Mouse (Mus musculus): ENCODE measurements around the gene Tspan9.

The Tspan9 gene

DNA sequence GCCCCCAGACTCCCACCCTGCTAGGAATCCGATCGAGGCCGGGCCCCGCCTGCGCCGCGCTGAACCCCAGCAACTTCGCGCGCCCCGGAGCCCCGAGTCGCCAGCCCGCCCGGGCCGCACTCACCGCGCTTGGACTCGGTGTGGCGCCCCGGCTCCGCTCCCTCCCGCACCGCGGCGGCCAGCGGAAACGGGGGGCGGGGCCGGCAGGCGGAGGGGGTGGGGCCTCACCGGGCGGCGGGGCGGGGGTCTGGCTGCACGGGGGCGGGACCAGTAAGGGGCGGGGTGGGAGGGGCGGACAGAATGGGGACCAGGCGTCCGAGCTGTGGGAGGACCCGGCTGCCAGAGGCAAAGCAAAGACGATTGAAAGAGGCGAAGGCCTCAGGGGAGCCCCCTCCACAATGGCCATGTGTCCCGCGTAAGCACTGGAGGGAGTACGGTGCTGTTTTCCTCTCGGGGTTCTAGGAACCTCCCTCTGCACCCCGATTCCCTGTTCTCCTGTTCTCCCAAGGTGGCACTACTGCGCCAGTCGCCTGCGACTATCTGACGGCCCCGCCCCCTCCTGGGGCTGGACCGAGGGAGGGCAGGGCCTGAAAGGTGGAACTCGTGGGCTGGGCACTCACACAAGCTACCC, at the start of gene Tspan9:
Gene Tspan9 (minus strand): TSS at position 205 of the 631 bp plus-strand sequence.
- peak; percentile 79 for DNase-seq (ENCODE audit: low read depth, low spot score)

DNA sequence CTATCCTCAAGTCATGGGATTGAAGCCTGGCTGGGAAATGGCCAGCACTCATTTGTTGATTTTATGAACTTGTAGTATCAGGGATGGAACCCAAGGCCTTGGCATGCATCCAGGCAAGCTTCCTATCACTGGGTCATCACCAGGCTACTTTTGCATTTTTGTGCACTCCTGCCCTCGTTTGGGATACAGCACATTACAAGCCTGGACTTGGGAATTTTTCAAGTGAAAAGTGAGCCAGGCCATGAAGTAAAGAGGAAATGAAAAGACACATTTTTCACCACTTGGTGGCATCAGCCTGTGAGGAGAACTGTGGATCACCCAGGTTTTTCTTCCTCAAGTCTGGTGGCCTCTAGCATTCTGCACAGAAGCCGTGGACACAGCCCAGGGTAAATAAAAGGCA, 40.1 kb upstream of the Tspan9 start:
- DNase-seq (ENCODE audit: low read depth, low spot score): peak; percentile 54

DNA sequence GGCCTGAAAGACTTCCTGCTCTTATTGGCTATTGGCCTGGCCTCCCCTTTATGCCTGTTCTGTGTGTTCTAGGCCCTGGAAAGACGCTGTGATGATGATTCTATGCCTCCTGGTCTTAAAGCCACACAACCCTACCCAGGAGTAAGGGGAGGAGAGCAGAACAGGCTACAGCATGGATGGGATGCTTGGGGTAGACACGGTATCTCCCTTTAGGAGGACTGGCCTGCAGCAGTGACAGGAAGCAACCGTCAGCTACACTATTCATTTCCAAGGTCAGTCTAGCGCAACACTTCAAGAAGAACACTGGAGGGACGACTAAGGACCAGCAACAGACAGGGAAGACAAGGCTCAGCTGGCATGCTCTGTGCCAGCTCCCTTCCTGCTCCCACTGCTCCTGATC, 37.8 kb upstream of the Tspan9 start:
- no peak for DNase-seq (ENCODE audit: low read depth, low spot score)

DNA sequence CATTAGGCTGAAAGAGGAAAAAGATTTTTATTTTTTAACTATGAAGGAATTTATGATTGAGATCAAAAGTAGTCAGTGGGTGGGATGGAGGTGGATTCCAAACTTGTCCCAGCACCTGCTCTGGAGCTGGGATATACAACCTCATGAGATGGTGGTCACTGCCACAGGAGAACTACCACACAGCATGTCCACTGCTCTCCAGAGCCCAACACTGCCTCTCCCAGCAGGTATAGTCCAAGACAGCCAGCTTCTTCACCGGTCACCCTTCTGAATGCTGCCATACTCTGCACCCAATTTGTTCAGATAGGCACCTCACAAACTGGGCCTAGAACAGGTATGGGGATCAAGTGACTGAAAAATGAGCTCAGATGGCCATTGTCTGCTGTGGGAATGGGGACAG, 36.3 kb upstream of the Tspan9 start:
- no peak for DNase-seq (ENCODE audit: low read depth, low spot score)

DNA sequence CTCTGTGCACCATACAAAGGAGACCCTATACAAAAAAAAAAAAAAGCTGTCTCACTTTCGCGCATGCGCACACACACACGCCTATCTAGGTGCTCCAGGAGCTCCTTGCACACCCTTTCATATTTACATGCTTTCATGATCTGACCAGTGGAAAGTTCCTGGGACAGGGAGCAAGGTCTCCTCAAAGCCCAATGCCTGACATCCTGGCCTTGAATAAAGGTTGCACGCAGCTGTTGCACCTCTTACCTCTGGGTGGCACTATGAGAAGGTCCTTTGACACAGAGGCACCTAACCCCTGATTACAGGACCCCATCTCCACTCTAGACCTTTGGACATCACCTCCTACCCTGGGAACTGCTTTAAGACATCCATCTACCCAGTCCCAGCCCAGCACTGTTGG, 35.9 kb upstream of the Tspan9 start:
- no peak for DNase-seq (ENCODE audit: low read depth, low spot score)

DNA sequence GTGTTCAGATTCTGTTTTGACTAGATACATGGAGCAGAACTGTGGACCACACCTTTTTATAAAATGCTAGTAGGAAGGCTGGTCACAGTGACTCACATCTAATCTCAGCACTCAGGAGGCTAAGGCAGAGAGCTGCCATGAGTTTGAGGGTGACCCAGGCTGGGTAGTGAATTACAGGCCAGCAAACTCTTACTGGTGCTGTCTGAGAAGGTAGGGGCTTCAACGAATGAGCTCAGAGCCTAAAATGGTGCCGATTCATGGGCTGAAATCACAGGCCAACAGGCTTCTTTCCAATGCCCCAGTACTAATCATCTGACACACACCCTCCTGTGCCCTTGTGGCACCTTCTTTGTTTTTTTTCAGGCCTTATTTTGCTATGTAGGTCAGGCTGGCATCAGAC, 35.3 kb upstream of the Tspan9 start:
- no peak for DNase-seq (ENCODE audit: low read depth, low spot score)

DNA sequence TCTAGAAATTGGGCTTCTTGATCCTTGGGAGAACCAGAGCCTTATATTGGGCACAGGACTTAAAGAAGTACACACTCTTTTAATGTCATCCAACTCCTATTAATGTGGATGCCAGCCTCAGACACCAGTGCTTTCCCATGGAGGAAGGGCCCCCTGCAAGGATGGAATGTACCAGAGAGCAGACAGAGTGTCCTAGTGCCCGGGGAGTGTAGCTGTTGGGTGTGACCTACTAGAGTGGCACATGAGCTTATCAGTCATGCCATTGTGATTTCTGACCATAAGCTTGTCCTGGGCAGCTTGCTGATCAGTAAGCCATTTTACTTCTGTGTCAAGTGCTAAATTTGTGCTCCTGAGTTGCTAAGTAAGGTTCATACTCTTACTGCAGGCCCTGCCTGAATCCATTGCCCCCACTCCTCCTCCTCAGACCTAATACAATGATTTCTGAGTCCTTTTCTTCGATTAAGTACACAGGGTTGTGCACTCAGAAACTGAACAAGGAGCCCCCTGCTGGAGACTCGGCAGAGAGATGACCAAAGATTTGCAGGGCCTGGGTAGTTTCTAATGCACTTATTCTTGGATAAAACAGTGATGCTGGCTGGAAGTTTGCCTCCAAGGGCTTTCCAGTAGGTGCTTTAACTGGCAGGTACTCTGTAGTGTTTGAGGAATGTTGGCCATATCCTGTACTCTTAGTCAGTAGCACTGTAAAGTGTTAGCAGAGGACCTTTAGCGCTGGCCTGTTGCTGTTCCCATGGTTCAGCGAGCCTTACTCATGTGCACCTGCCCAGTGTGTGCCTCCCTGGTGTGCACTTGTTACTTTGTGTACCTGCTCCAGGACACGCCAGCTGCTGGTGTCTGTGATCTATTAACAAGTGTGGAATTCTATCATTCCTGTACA, 25.6 kb upstream of the Tspan9 start:
- peak; percentile 53 for DNase-seq (ENCODE audit: low read depth, low spot score)

DNA sequence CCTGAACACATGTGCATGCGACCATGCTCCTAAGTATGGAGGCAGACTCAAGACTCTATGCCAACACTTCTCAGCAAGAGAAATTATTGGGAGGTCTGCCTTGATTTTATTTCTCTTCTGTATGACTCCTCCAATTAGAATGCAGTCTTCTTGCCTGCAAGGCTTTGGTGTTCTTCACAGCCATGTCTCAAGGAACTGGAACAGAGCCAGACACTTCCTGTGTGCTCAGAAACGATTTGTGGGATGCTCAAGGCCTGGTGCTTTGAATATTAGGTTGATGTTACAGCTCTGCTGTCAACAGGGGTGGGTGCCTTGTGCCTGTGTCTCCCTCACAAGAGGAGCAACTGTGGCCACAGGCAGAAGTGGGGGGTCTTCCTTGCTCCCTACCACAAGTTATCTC, 22.2 kb upstream of the Tspan9 start:
- peak; percentile 73 for DNase-seq (ENCODE audit: low read depth, low spot score)

DNA sequence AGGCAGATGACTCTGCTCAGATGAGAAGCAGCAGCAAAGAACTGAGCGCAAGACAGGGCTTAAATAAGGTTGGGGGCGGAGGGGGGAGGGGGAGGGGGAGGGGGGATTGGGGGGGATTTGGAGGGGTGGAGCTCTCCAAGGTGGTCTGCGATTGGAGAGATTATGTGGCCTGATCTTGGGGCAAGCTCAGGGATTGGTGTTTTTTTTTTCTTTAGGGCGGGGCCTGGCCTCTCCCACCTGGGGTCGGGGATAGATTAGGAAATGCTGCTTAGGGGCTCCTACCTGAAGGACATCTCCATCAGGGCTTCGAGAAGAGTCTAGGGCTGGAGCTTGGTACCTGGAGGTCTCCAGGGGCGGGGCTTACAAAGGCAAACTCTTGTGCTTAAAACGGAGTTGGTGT, 21.2 kb upstream of the Tspan9 start:
- no peak for DNase-seq (ENCODE audit: low read depth, low spot score)

DNA sequence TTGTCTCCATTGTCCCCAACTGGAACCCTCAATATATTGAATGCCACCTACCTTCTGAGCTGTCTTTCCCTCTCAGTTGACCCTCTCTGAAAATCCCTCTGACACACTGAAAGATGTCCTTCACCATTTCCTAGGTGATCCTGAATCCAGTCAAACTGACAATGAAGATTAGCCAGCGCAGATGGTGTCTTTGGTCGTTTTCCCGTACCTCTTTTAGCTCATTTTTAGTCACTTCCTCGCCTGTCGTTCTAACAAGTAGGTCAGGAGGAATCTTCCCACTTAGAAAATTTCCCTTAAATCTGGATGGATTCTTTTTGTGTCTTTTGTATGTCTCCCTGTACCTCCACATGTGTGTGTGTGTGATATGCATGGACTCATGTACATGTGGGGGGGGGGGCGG, 15.7 kb upstream of the Tspan9 start:
- DNase-seq (ENCODE audit: low read depth, low spot score): peak; percentile 78

DNA sequence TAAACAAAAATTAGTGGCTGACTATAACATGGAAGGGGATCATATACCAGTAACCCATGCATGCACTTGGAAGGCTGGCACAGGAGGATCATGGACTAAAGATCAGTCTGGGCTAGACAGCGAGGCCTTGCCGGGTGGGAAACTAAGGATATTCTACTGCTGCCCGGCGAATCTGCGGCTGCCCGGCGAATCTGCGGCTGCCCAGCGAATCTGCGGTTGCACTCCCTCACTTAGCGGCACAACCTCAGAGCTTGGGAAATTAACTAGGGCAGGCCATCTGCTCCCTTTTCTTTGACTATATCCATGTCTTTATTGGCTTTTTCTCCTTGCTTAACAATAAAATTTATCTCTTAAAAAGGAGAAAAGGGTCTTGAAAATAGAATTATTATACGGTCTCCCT, 14.6 kb upstream of the Tspan9 start:
- peak; percentile 46 for DNase-seq (ENCODE audit: low read depth, low spot score)

DNA sequence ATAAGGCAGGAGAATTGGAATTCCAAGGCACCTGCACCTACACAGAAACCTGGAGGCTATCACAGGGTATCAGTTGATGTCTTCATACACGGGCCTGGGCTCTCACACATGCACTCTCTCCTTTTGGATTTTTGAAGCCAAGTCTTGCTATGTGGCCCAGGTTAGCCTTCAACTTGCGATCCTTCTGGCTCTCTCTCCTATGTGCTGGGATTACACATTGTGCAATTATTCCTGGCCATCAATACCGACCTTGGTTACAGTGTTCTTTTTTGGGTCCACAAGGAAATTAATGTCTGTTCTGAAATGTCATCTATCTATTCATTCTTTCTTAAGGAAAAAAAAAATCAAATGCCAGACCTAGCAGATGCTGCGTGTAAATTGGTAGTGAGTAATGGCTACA, 13.1 kb upstream of the Tspan9 start:
- no peak for DNase-seq (ENCODE audit: low read depth, low spot score)

DNA sequence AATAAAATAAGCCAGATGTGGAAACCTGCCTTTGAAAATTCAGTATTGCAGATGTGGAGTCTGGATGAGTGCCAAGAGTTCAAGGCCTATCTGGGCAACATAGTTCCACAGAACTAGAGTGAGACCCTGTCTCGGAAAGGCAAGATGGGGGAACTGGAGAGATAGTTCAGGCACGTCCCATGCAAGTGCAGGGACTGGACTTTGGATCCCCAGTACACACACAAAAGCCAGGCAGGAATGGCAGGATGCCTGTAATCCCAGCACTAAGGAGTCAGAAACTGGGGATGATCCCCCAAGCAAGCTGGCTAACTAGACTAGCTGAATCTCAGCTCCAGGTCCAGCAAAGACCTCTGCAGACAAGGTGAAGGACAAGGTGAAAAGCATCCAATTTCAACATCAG, 12.5 kb upstream of the Tspan9 start:
- no peak for DNase-seq (ENCODE audit: low read depth, low spot score)

DNA sequence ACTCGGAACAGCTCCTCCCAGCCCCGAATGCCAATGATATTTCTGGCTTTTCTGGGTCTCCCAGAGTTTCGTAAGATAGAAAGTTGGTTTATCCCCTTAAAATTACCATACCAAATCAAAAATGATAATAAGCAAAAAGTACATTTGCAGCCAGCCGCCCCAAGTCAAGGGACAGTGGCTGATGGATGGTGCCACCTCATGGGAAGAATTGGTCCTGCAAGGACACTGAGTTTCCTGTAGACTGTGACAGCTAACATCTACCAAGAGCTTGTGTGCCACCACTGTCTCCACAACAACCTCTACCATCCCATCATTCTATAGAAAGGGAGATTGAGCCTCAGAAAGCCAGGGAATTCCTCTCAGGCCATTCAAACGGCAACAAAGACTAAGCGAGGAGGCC, 2.4 kb upstream of the Tspan9 start:
- peak; percentile 78 for DNase-seq (ENCODE audit: low read depth, low spot score)

DNA sequence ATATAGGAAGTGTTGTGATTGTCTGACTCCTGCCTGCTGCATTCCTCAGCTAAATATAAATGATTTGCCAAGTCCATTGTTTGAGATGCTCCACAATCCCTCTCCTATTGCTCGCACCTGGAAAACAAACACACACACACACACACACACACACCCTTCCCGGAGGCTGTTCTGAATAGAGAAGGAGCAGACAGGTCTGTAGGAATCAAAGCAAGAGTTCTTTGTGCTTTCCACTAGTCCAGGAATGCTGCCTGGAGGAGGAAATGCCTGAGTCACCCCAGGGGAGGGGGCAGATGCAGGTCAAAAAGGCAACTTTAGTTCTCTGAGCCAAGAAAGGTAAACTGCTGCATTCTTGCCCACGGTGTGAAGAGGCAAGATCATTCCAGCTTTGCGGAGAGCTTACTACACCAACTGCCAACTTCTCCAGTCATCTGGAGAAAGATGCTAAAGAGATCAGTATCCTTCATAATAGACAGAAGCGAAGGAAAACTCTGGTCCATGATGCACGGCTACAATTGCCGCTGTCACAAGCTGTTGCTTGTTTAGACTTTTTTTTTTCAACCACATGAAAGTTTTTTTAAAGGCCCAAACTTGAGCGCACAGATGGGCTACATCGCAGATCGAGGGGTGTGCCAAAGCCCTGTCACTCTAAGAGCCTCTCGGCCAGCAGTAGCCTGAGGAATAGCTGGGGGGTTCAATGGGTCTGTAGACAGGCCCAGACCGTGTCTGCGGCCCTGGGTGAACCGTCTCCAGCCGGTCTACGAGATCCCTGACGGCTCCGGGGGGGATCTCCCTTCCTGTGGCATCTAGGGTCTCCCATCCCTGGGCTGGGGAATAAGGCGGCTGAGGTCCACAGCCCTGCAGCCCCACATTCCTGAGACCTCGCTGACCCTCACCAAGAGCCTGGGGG, 770 bp downstream of the Tspan9 start:
- DNase-seq (ENCODE audit: low read depth, low spot score): no peak

DNA sequence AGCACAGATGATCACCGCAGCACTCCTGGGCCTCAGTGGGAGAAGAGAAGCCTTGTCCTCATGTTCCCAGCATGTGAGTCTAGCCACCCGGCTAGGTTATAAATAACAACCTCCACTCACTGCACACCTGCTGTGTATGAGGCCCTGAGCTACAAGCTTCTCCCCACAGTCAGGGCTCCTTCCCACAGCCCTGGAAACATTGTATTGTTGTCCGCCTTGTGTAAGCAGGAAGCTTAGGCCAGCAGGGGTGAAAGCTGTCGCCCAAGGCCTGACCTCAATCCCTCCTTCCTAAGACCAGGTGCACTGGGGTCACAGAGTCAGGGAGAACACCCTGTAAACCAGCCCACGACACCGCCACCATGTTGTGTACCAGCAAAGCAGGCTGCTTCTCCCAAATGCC, 2.7 kb downstream of the Tspan9 start:
- no peak for DNase-seq (ENCODE audit: low read depth, low spot score)

DNA sequence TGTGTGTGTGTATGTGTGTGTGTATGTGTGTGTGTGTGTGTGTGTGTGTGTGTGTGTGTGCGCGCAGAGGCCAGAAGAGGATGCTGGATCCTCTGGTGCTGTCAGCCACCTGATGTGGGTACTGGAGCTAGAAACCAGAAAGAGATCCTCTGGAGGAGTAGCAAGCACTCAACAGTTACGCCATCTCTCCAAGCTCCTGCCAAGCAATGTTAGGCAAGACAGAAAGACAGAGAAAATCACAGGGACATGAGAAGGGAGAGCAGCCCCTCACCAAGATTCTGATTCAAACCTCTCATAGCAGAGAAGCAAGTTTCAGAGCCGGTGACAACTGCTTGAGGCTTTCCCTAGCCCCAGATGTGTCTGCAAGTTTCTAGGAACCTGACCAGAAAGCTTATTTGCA, 5.5 kb downstream of the Tspan9 start:
- DNase-seq (ENCODE audit: low read depth, low spot score): no peak

DNA sequence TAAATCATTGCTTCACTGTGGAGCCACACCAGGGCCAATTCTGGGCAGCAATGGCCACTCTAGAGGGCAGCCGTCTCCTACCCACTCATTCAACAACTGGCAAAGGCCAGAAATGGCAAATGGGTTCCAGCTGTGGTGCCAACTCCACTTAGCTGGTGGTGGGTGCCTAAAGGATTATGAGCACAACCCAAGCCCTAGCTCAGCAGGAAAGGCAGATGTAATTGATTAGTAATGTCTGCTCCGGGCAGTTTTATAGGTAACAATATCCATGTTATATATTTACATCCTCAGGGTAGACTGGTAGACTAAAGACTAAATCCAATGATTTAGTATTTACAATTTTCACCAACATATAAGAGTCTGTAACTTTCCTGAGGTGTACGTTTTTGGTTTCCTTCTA, 6.7 kb downstream of the Tspan9 start:
- no peak for DNase-seq (ENCODE audit: low read depth, low spot score)

DNA sequence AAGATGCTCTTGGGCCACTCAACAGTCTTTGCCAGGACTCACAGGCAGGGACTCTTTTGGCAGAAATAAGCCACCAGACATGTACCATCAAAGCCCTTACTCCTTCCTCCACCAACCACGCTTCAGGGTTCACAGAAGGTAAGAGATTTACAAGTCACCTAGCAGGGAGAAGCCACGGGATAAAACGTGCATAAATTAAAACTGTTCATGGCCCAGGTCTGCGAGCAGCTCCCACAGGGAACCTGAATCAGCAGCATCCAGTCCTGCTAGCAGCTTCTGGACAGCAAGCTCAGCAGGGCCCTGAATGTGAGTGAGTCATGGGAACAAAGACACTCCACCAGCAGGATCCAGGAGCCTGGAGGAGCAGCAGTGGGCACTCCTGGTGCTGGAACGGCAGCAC, 7.9 kb downstream of the Tspan9 start:
- DNase-seq (ENCODE audit: low read depth, low spot score): peak; percentile 69

DNA sequence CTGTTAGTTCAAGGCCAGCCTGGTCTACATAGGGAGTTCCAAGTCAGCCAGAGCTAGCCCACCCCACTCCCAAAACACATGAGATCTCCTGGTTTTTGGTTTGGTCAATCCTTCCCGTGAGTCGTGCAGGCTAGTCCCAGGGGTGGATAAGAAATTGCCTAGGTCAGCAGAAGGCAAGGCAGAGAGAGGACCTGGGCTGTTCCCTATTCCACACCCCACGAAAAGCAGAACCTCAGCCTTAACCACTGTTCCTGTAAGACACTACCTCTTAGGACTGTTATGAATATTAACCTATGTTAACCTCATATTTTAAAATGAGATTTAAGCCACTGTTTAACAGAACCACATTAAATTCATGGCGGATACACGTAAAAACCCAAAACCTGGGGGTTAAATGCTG, 8.4 kb downstream of the Tspan9 start:
- DNase-seq (ENCODE audit: low read depth, low spot score): no peak

DNA sequence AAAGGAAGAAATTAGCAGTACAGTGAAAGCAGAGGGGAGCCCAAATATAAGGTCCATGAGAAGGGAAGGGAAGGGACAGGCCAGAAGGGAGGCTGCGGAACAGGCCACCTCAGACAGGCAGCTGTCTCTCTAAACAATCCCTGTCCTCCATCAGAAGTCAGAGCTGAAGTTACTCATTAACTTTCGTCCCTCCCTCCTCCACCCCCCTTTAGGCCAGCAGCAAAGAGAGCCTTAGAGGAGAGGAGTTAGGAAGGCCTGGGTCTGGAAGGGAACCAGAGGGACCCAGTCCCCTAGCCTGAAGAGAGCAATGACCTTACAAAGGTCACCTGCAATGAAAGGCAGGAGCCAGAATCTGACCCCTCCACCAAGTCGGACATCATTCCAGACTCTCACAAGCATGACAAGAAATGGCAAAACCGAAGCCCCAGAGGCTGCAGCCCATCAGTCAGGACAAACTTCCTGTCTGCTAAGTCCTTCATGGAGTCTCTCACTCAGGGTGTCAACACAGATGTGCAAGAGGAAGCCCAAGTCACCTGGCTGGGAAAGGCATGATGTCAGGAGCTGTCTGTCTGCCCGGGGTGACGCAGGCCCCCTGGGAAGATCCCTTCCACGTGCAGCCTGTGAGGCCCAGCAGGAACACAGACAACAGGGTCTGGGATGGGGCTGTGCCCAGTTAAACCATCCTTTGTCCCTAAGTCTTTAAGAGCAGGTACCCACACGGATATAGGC, 9.0 kb downstream of the Tspan9 start:
- no peak for DNase-seq (ENCODE audit: low read depth, low spot score)

Data from brain, adult 2 months (tissue).